Mouse (Mus musculus) kidney, postnatal 0 days (tissue): ENCODE data around the gene Abcg2. TPM values are rescaled to one million over a fixed set of nuclear protein-coding genes. Genes with fewer than 3 reads are reported as not detected.

Experiments used
- ATAC-seq: fragments of 200-750 bp; cut with Nextera tagmentation; replicated peaks from 2 replicates; pipeline ENCODE4 v1.8.0; 2017; ENCODE audit warnings: low read depth, moderate number of reproducible peaks, moderate TSS enrichment, moderate library complexity; ENCODE audit not compliant: low FRiP score
- DNase-seq: peaks from one replicate; pipeline ENCODE4 v3.0.0-alpha.2; 2016; ENCODE audit warnings: low spot score
- H3K27ac ChIP-seq: fragments of 300-500 bp; sonication (generic); 2 replicates; pipeline ENCODE4 v1.5.1; 2014; ENCODE audit warnings: mild to moderate bottlenecking
- H3K27me3 ChIP-seq: fragments of 300-500 bp; sonication (generic); 2 replicates; pipeline ENCODE4 v1.6.1; 2014; ENCODE audit warnings: low read length, mixed read lengths; ENCODE audit not compliant: insufficient read depth
- H3K36me3 ChIP-seq: fragments of 300-500 bp; sonication (generic); 2 replicates; pipeline ENCODE4 v1.6.1; 2014; ENCODE audit warnings: low read length, mixed read lengths; ENCODE audit not compliant: insufficient read depth
- H3K4me1 ChIP-seq: fragments of 300-500 bp; sonication (generic); replicated peaks from 2 replicates; pipeline ENCODE4 v1.6.1; 2014; ENCODE audit warnings: antibody characterized with exemption, low read length, mixed read lengths; ENCODE audit not compliant: insufficient read depth
- H3K4me2 ChIP-seq: fragments of 300-500 bp; sonication (generic); 2 replicates; pipeline ENCODE4 v1.6.1; 2014; ENCODE audit warnings: mild to moderate bottlenecking, low read length, moderate library complexity, mixed read lengths
- H3K4me3 ChIP-seq: fragments of 300-500 bp; sonication (generic); replicated peaks from 2 replicates; pipeline ENCODE4 v1.5.1; 2014; ENCODE audit warnings: low read depth, low read length
- H3K9ac ChIP-seq: fragments of 300-500 bp; sonication (generic); 2 replicates; pipeline ENCODE4 v1.6.1; 2014; ENCODE audit warnings: low read depth, low read length
- H3K9me3 ChIP-seq: fragments of 300-500 bp; sonication (generic); replicated peaks from 2 replicates; pipeline ENCODE4 v1.6.1; 2016; ENCODE audit warnings: low read length, inconsistent platforms, mixed read lengths
- CTCF ChIP-seq: IDR thresholded peaks from 2 replicates; pipeline ENCODE4 v1.5.1; 2016; ENCODE audit warnings: antibody characterized with exemption, low read depth, mild to moderate bottlenecking, moderate library complexity
- WGBS: fragments of 180-500 bp; shearing (Covaris S2); extraction: QIAGEN DNeasy Blood & Tissue Kit; methylation state at CpG from one replicate; pipeline ENCODE4 v1.1.7; 2014; 5-methylcytosine and 5-hydroxymethylcytosine counted together
- polyA plus RNA-seq: library from polyadenylated mRNA; unstranded; fragments of >200 nt; fragmentation: Nextera tagmentation; extraction: Ambion mirVana; gene quantifications from 2 replicates; pipeline ENCODE4 v1.2.1, GENCODE M21; 2015

Gene Abcg2
- polyA plus RNA-seq, 1 experiment from 2014 or later: 136 TPM

GRCm38 (mm10) chr6:58648100-58648749 lies 63.9 kb downstream of the Abcg2 start:
- Histone ChIP-seq H3K9ac (no peak overlapping the region), H3K4me3 (no peak overlapping the region), H3K4me2 (no peak overlapping the region), H3K9me3 (no peaks in the 10 kb centered on the region), H3K4me1 (no peaks in the 10 kb centered on the region), H3K27me3 (no peaks in the 10 kb centered on the region), H3K27ac (no peak overlapping the region), H3K36me3 (no peaks in the 10 kb centered on the region)
- WGBS: 46% methylated on average over 3 of the region's 3 CpGs
- TF ChIP-seq CTCF: no peak
- DNase-seq: no peak
- no peak for ATAC-seq

GRCm38 (mm10) chr6:58650136-58650535 lies 65.8 kb downstream of the Abcg2 start:
- no peaks in the 10 kb centered on the region for H3K27me3 ChIP-seq
- ATAC-seq: no peak
- H3K4me3 ChIP-seq: no peak overlapping the region
- H3K4me2 ChIP-seq: no peak overlapping the region
- H3K36me3 ChIP-seq: no peaks in the 10 kb centered on the region
- no peak for DNase-seq
- H3K4me1 ChIP-seq: no peaks in the 10 kb centered on the region
- no peaks in the 10 kb centered on the region for H3K9me3 ChIP-seq
- H3K27ac ChIP-seq: no peak overlapping the region
- H3K9ac ChIP-seq: no peak overlapping the region
- TF ChIP-seq CTCF: no peak
- WGBS: 91% methylated on average over 3 of the region's 3 CpGs

GRCm38 (mm10) chr6:58651038-58651437 lies 66.7 kb downstream of the Abcg2 start:
- no peak overlapping the region for H3K27ac ChIP-seq
- no peak overlapping the region for H3K4me3 ChIP-seq
- no peak overlapping the region for H3K4me2 ChIP-seq
- TF ChIP-seq CTCF: no peak
- DNase-seq: no peak
- no peaks in the 10 kb centered on the region for H3K36me3 ChIP-seq
- no peak overlapping the region for H3K9ac ChIP-seq
- WGBS: 77% methylated on average over 1 of the region's 1 CpGs
- no peak for ATAC-seq
- H3K9me3 ChIP-seq: no peaks in the 10 kb centered on the region
- no peaks in the 10 kb centered on the region for H3K27me3 ChIP-seq
- H3K4me1 ChIP-seq: no peaks in the 10 kb centered on the region

- no peak overlapping the region for H3K4me2 ChIP-seq
- no peak overlapping the region for H3K27ac ChIP-seq
- no peak for TF ChIP-seq CTCF
- H3K9ac ChIP-seq: no peak overlapping the region
- H3K36me3 ChIP-seq: 0 out of 2 replicates have a peak, but pooled peaks cover 5% of the 10 kb centered on the region
- DNase-seq (no peak), ATAC-seq (no peak)
- 68% methylated on average over 3 of the region's 3 CpGs for WGBS
- no peaks in the 10 kb centered on the region for H3K9me3 ChIP-seq
- H3K27me3 ChIP-seq: no peaks in the 10 kb centered on the region
- H3K4me1 ChIP-seq: no peaks in the 10 kb centered on the region
- H3K4me3 ChIP-seq: no peak overlapping the region
Observed at GRCm38 (mm10) chr6:58660951-58661575, 76.7 kb downstream of the Abcg2 start.

- no peaks in the 10 kb centered on the region for H3K4me1 ChIP-seq
- H3K36me3 ChIP-seq: peaks cover 9% of the 10 kb centered on the region; the same call in 1 of the 2 replicates
- no peaks in the 10 kb centered on the region for H3K9me3 ChIP-seq
- no peak overlapping the region for H3K27ac ChIP-seq
- H3K27me3 ChIP-seq: no peaks in the 10 kb centered on the region
- H3K4me2 ChIP-seq: no peak overlapping the region
- WGBS: 89% methylated on average over 1 of the region's 1 CpGs
- no peak overlapping the region for H3K9ac ChIP-seq
- DNase-seq (no peak), ATAC-seq (no peak)
- no peak for TF ChIP-seq CTCF
- H3K4me3 ChIP-seq: no peak overlapping the region
Observed at GRCm38 (mm10) chr6:58677802-58678201, 93.5 kb downstream of the Abcg2 start.

- Histone ChIP-seq H3K27ac (no peak overlapping the region), H3K9ac (no peak overlapping the region), H3K36me3 (peaks cover 10% of the 10 kb centered on the region; the same call in 1 of the 2 replicates), H3K4me3 (no peak overlapping the region), H3K9me3 (no peaks in the 10 kb centered on the region), H3K4me2 (no peak overlapping the region), H3K4me1 (no peaks in the 10 kb centered on the region), H3K27me3 (no peaks in the 10 kb centered on the region)
- TF ChIP-seq CTCF: no peak
- 98% methylated on average over 3 of the region's 3 CpGs for WGBS
- ATAC-seq (no peak), DNase-seq (no peak)
Observed at GRCm38 (mm10) chr6:58678530-58678929, 94.2 kb downstream of the Abcg2 start.
